Mouse (Mus musculus) CH12.LX (cell line): Measurements from ENCODE around the gene Mfsd4b5.

ENCODE experiments used
- POLR2AphosphoS2 ChIP-seq: IDR thresholded peaks from 2 replicates; pipeline ENCODE4 v1.6.1; 2011; ENCODE audit warnings: low read depth, low read length, improper control_type of control experiment
- TCF12 ChIP-seq: IDR thresholded peaks from 2 replicates; pipeline ENCODE4 v1.6.1; 2014; ENCODE audit warnings: low read depth, mild to moderate bottlenecking, inconsistent platforms, low read length, improper control_type of control experiment
- UBTF ChIP-seq: IDR thresholded peaks from 2 replicates; pipeline ENCODE4 v1.6.1; 2012; ENCODE audit warnings: low read depth, mild to moderate bottlenecking, inconsistent platforms, low read length, improper control_type of control experiment, moderate library complexity

- TF ChIP-seq UBTF, result no peak
- no peak for TF ChIP-seq POLR2AphosphoS2
- no peak for TF ChIP-seq TCF12
Observed at GRCm38 (mm10) chr10:39958266-39958665, 28.2 kb downstream of the Mfsd4b5 start.
